12 mouse cellular contexts compared by ENCODE assay signal in genomic region chr11:53103601-53104325, GRCm38 (mm10).
A peak's percentile ranks its signal among the peaks of the same experiment; 100 is the strongest.
DNase-seq lines count a peak whose midpoint lies in the region.
"Had no signal": no experiment of that assay in that cellular context is flagged by ENCODE, and none has a peak within 500 bp of the region (broad histone marks: within the 10 kb centered on the region; RNA-seq: fewer than 3 reads in every experiment).

No protein-coding gene starts in this region.

- DNase-seq in adrenal gland, adult 8-10 months: peak; percentile 20
- DNase-seq in adrenal gland, postnatal 25 days: no peak
- peak; percentile 8 for DNase-seq in ovary, adult 18-20 months (ENCODE audit: low spot score)
- DNase-seq in ovary, postnatal 10 days (ENCODE audit: low spot score): no peak
- DNase-seq in heart, postnatal 4 days: peak; percentile 19
- peak; percentile 19 for DNase-seq in ovary, postnatal 36 days (ENCODE audit: low spot score)
- no peak for DNase-seq in layer of hippocampus, adult 18-20 months (ENCODE audit: low spot score in 2 of 2)
- DNase-seq in cerebellum, postnatal 36 days: no peak
- DNase-seq: cerebellum, adult 2 months; layer of hippocampus, postnatal 36 days; liver, embryonic 13.5 days; thymus, postnatal 36 days had no signal

Comparison
In these comparisons a context has a peak if more than half of its experiments do, and no peak if none do; other contexts are left out.
1. DNase-seq: peak in adrenal gland, adult 8-10 months (single experiment), ovary, adult 18-20 months (single experiment), heart, postnatal 4 days (single experiment) and ovary, postnatal 36 days (single experiment); none in adrenal gland, postnatal 25 days (single experiment), ovary, postnatal 10 days (single experiment), layer of hippocampus, adult 18-20 months (0 of 2) and cerebellum, postnatal 36 days (0 of 2).